Mouse (Mus musculus): ENCODE data around the gene Gm42791.

The Gm42791 gene

DNA sequence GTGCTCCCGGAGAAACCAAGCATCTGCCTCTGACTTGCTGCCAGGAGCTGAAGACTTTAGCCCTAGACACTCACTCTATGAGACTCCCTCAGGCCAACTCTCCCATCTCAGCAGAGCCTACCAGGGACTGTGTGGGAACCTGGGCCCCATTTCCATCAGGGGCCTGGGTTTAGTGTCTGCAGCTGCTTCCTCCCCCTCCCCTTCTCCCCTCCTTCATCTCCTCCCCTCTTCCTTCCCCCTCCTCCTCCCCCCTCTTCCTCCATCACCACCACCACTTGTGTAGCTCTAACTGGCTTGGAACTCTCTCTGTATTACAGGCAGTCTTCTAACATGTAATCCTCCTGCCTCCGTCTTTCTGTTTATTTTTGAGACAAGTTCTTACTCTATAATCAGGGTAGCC lies 35.2 kb upstream of the Gm42791 start:
- Histone ChIP-seq H3K4me3 (replicated peaks; ENCODE audit: low read length) (no peak overlapping the region), H3K36me3 (ENCODE audit: insufficient read depth, low read length) (no peaks in the 10 kb centered on the region), H3K4me1 (replicated peaks; ENCODE audit: low read depth, low read length) (peaks cover 12% of the 10 kb centered on the region), H3K9me3 (ENCODE audit: low read length) (no peaks in the 10 kb centered on the region), H3K27me3 (ENCODE audit: insufficient read depth, low read length) (peaks cover 44% of the 10 kb centered on the region)
- TF ChIP-seq NANOG (IDR thresholded peaks at IDR 0.05; ENCODE audit: borderline replicate concordance, low read length) (no peak), POU5F1 (IDR thresholded peaks at IDR 0.05; ENCODE audit: borderline replicate concordance, low read length) (no peak), CTCF (conservative IDR thresholded peaks at IDR 0.05; ENCODE audit: low read length) (no peak)

DNA sequence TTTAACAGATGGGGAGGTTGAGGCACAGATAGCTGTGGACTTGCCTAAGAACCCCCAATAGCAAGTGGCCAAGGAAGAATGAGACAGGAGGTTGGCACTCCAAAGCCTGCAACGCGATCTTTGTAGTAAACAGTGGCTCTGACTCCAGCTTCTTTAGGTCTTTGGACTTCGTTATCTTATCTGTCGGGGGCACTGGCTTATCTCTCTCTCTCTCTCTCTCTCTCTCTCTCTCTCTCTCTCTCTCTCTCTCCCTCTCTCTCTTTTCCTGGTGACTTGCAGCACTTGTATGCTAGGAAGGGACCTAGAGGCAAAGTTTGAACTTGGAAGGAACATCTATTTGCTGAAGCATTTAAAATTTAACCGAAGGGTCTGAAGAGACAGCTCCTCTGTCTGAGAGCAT lies 33.4 kb upstream of the Gm42791 start:
- Histone ChIP-seq H3K4me1 (replicated peaks; ENCODE audit: low read depth, low read length) (peaks cover 12% of the 10 kb centered on the region), H3K36me3 (ENCODE audit: insufficient read depth, low read length) (no peaks in the 10 kb centered on the region), H3K9me3 (ENCODE audit: low read length) (no peaks in the 10 kb centered on the region), H3K4me3 (replicated peaks; ENCODE audit: low read length) (no peak overlapping the region), H3K27me3 (ENCODE audit: insufficient read depth, low read length) (peaks cover 46% of the 10 kb centered on the region)
- TF ChIP-seq NANOG (IDR thresholded peaks at IDR 0.05; ENCODE audit: borderline replicate concordance, low read length) (no peak), POU5F1 (IDR thresholded peaks at IDR 0.05; ENCODE audit: borderline replicate concordance, low read length) (no peak), CTCF (conservative IDR thresholded peaks at IDR 0.05; ENCODE audit: low read length) (no peak)

DNA sequence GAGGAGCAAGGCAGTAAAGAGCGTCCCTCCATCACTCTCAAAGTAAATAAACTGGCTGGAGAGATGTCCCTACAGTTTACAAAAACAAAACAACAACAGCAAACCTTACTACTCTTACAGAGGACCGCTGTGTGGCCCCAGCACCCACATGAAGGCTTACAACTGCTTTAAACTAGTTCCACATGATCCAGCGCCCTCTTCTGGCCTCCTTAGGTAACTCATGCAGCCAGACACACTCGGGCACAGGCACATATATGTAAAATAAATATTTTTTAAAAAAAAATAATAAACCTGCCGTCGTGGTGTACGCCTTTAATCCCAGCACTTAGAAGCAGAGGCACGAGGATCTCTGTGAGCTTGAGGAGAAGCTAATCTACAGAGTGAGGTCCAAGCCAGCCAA lies 32.4 kb upstream of the Gm42791 start:
- H3K36me3 ChIP-seq (ENCODE audit: insufficient read depth, low read length), result no peaks in the 10 kb centered on the region
- TF ChIP-seq NANOG (IDR thresholded peaks at IDR 0.05; ENCODE audit: borderline replicate concordance, low read length) (no peak), CTCF (conservative IDR thresholded peaks at IDR 0.05; ENCODE audit: low read length) (peak; percentile 57)
- H3K27me3 ChIP-seq (ENCODE audit: insufficient read depth, low read length), result peaks cover 46% of the 10 kb centered on the region
- no peak overlapping the region for H3K4me3 ChIP-seq (replicated peaks; ENCODE audit: low read length)
- no peaks in the 10 kb centered on the region for H3K9me3 ChIP-seq (ENCODE audit: low read length)
- peaks cover 12% of the 10 kb centered on the region for H3K4me1 ChIP-seq (replicated peaks; ENCODE audit: low read depth, low read length)

DNA sequence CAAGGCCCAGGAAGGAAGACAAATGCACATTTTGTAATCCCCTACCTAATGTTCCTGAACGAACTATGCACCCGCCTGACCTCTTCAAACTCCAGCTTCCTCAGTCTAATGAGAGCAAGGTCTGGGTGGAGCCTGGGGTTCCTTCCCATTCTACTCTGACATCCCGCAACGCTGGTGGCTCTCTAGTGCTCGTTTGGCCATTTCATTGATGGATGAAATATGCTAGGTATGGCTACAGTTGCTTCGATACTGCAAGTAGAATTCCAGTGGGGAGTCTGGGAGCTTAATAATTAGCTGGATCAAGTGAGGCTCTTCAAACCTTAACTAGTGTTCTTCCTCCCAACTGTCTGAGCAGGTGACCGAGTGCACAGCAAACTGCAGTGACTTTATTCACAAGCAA lies 26.2 kb upstream of the Gm42791 start:
- TF ChIP-seq POU5F1 (IDR thresholded peaks at IDR 0.05; ENCODE audit: borderline replicate concordance, low read length), result no peak
- no peak for TF ChIP-seq CTCF (conservative IDR thresholded peaks at IDR 0.05; ENCODE audit: low read length)
- TF ChIP-seq NANOG (IDR thresholded peaks at IDR 0.05; ENCODE audit: borderline replicate concordance, low read length), result no peak
- Histone ChIP-seq H3K4me1 (replicated peaks; ENCODE audit: low read depth, low read length) (peaks cover 10% of the 10 kb centered on the region; the same call in 1 of the 2 replicates), H3K4me3 (replicated peaks; ENCODE audit: low read length) (no peak overlapping the region), H3K9me3 (ENCODE audit: low read length) (no peaks in the 10 kb centered on the region), H3K27me3 (ENCODE audit: insufficient read depth, low read length) (peaks cover 61% of the 10 kb centered on the region), H3K36me3 (ENCODE audit: insufficient read depth, low read length) (no peaks in the 10 kb centered on the region)

DNA sequence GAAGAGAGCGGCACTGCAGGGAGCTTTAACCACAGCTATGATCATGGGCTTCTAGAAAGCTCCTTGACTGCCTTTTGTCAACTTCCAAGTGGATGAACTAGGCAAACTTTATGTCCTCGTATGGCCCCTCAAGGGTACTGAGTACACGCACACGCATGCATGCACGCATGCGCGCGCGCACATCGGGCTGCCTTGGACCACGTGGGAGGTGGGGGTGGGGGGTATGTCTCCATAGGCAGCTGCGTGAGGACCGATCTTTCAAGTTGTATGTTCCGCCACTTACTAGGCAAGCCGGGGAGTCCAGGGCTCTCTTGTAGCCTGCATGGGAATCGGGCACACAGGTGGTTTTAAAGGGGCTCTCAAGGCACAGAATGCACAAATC lies 25.7 kb upstream of the Gm42791 start:
- no peak for TF ChIP-seq CTCF (conservative IDR thresholded peaks at IDR 0.05; ENCODE audit: low read length)
- no peak for TF ChIP-seq NANOG (IDR thresholded peaks at IDR 0.05; ENCODE audit: borderline replicate concordance, low read length)
- TF ChIP-seq POU5F1 (IDR thresholded peaks at IDR 0.05; ENCODE audit: borderline replicate concordance, low read length), result no peak
- H3K27me3 ChIP-seq (ENCODE audit: insufficient read depth, low read length), result peaks cover 64% of the 10 kb centered on the region
- H3K9me3 ChIP-seq (ENCODE audit: low read length), result no peaks in the 10 kb centered on the region
- H3K4me3 ChIP-seq (replicated peaks; ENCODE audit: low read length), result no peak overlapping the region
- peaks cover 14% of the 10 kb centered on the region for H3K4me1 ChIP-seq (replicated peaks; ENCODE audit: low read depth, low read length)
- no peaks in the 10 kb centered on the region for H3K36me3 ChIP-seq (ENCODE audit: insufficient read depth, low read length)

DNA sequence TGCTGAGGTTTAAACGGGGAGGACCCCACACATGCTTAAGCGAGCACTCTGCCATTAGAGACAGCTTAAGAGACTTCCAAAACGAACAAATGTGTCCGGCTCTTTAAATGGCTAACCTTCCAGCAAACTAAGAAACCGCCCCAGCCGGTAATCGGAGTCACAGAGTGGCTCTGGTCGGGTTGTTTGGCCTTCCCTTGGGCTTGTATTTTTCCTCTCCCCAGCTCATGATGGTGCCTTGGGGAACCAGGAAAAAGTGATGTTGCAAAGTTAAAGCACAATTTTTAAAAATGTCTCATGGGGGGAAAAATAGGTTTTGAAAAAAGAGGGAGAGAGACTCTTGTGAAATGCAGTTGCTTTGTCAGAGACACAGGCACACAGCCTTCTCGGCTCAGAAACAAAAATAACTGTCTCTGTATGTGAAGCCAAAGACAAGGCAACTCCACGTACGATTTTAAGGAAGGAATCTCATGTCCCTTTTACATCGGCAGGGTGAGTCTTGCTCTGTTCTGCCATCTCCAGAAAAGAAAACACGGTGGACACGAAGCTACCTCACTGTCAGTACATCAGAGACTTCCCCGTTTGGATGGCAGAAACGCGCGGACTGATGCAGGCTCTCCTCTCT lies 25.2 kb upstream of the Gm42791 start:
- peaks cover 18% of the 10 kb centered on the region for H3K4me1 ChIP-seq (replicated peaks; ENCODE audit: low read depth, low read length)
- TF ChIP-seq CTCF (conservative IDR thresholded peaks at IDR 0.05; ENCODE audit: low read length) (no peak), NANOG (IDR thresholded peaks at IDR 0.05; ENCODE audit: borderline replicate concordance, low read length) (no peak), POU5F1 (IDR thresholded peaks at IDR 0.05; ENCODE audit: borderline replicate concordance, low read length) (no peak)
- no peaks in the 10 kb centered on the region for H3K36me3 ChIP-seq (ENCODE audit: insufficient read depth, low read length)
- H3K9me3 ChIP-seq (ENCODE audit: low read length), result no peaks in the 10 kb centered on the region
- H3K27me3 ChIP-seq (ENCODE audit: insufficient read depth, low read length), result peaks cover 67% of the 10 kb centered on the region
- no peak overlapping the region for H3K4me3 ChIP-seq (replicated peaks; ENCODE audit: low read length)

DNA sequence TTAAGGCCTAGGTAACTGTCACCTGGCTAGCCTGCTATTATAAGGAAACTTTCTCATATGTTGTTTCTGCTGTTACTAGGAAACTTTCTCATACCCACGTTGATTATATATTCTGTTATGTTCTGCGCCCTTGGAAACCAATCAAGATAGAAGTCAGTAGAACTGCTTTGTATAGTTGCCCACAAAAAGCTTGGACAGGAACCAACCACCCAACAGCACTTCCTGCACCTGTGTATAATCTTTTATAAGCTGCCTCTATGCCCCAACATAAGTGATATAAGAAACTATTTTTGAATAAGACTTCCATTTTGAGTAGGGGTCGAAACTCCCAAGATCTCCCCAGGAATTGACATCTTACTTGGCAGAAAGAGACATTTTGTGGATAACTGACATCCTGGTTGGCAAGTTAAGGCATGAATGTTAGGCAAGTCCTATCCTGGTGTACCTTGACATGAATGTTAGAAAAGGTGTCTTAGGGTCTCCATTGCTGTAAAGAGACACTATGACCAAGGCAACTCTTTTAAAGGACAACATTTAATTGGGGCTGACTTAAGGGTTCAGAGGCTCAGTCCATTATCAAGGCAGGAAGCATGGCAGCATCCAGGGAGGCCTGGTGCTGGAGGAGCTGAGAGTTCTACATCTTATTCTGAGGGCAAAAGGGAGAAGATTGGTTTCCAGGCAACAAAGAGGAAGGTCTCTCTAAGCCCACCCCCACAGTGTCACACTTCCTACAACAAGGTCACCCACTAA lies 22.9 kb upstream of the Gm42791 start:
- no peak for TF ChIP-seq POU5F1 (IDR thresholded peaks at IDR 0.05; ENCODE audit: borderline replicate concordance, low read length)
- TF ChIP-seq NANOG (IDR thresholded peaks at IDR 0.05; ENCODE audit: borderline replicate concordance, low read length), result no peak
- TF ChIP-seq CTCF (conservative IDR thresholded peaks at IDR 0.05; ENCODE audit: low read length), result no peak
- H3K4me3 ChIP-seq (replicated peaks; ENCODE audit: low read length), result no peak overlapping the region
- peaks cover 33% of the 10 kb centered on the region for H3K4me1 ChIP-seq (replicated peaks; ENCODE audit: low read depth, low read length)
- H3K27me3 ChIP-seq (ENCODE audit: insufficient read depth, low read length), result peaks cover 73% of the 10 kb centered on the region
- H3K9me3 ChIP-seq (ENCODE audit: low read length), result no peaks in the 10 kb centered on the region
- no peaks in the 10 kb centered on the region for H3K36me3 ChIP-seq (ENCODE audit: insufficient read depth, low read length)

DNA sequence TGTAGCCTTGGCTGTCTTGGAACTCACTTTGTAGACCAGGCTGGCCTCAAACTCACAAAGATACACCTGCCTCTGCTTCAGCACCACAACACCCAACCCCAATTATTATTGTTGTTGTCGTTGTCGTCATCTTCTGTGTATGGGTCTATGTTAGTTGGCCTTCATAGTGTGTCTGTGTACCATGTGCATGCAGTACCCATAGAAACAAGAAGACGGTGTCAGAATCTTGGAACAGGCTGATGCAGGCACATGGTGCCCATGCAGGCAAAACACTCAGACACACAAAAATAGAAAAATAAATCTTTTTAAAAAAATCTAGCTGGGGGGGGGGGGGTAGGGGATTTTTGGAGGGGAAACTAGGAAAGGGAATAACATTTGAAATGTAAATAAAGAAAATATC lies 22.2 kb upstream of the Gm42791 start:
- no peaks in the 10 kb centered on the region for H3K36me3 ChIP-seq (ENCODE audit: insufficient read depth, low read length)
- H3K9me3 ChIP-seq (ENCODE audit: low read length), result peaks cover 6% of the 10 kb centered on the region
- peaks cover 72% of the 10 kb centered on the region for H3K27me3 ChIP-seq (ENCODE audit: insufficient read depth, low read length)
- H3K4me3 ChIP-seq (replicated peaks; ENCODE audit: low read length), result no peak overlapping the region
- TF ChIP-seq NANOG (IDR thresholded peaks at IDR 0.05; ENCODE audit: borderline replicate concordance, low read length) (no peak), POU5F1 (IDR thresholded peaks at IDR 0.05; ENCODE audit: borderline replicate concordance, low read length) (no peak), CTCF (conservative IDR thresholded peaks at IDR 0.05; ENCODE audit: low read length) (no peak)
- peaks cover 33% of the 10 kb centered on the region for H3K4me1 ChIP-seq (replicated peaks; ENCODE audit: low read depth, low read length)

All from E14TG2a.4 (cell line).